Mouse (Mus musculus): ENCODE data around the gene Cyp17a1. TPM values are rescaled to one million over a fixed set of nuclear protein-coding genes. Genes with fewer than 3 reads are reported as not detected.

Gene Cyp17a1
- 0.12 and 0.14 TPM in 2 replicates for polyA plus RNA-seq (2012; rRNA removed)

DNA sequence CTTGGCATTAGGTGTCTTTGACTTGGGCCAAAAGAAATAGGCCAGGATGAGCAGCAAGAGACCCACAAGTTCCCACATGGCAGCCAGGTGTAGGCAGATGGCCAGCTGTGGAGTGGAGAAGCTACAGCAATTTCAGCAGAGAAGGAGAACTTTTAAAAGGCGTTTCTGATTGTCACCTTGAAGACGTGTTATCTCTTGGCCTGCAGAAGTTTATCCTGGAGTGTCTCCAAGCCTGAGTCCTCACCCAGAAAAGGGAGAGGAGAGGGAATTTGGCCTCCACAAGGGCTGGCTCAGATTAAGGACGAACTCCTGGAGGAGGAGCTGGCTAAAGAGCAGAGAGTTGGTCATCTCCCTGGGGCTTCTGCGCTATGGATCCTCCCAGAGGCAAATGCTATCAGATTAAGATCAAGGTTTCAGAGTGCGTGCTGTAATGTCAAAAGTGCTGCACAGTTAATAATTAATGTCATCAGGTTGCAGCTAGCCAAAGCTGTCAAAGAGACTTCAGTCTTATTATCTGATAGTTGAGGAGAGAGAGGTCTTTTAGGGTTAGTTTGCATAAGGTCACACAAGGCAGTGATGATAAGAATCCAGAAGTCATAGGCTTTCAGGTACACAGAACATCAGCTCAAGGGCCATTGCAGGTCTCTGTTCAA, at the start of gene Cyp17a1:
Gene Cyp17a1, minus strand, starts transcription at position 407 of the 653 bp plus-strand sequence.
- H3K27ac ChIP-seq (ENCODE audit: insufficient read depth, low read length), result no peak within 1 kb of the TSS
- 71% methylated on average over 5 of the region's 5 CpGs for WGBS
- H3K4me1 ChIP-seq (ENCODE audit: control insufficient read depth, insufficient read depth, insufficient read length), result no peaks in the 10 kb centered on the region
- TF ChIP-seq POLR2A (IDR thresholded peaks at IDR 0.05; ENCODE audit: low read depth, low read length) (no peak), CTCF (IDR thresholded peaks at IDR 0.05; ENCODE audit: extremely low read depth, insufficient read depth, insufficient read length, insufficient replicate concordance) (no peak)
- no peaks in the 10 kb centered on the region for H3K27me3 ChIP-seq (ENCODE audit: control insufficient read depth, insufficient read depth, low read length)
- H3K36me3 ChIP-seq (ENCODE audit: control insufficient read depth, insufficient read depth, low read length), result no peaks in the 10 kb centered on the region
- no peak for DNase-seq (ENCODE audit: low read depth in 1 of 2, low spot score in 2 of 2)
- H3K4me3 ChIP-seq (ENCODE audit: extremely low read depth, insufficient read depth, insufficient read length), result no peak within 1 kb of the TSS

GRCm38 (mm10) chr19:46718150-46718549, 45.2 kb upstream of the Cyp17a1 start:
- H3K4me3 ChIP-seq (ENCODE audit: extremely low read depth, insufficient read depth, insufficient read length), result no peak overlapping the region
- H3K4me1 ChIP-seq (ENCODE audit: control insufficient read depth, insufficient read depth, insufficient read length), result no peaks in the 10 kb centered on the region
- H3K27ac ChIP-seq (ENCODE audit: insufficient read depth, low read length), result no peak overlapping the region
- no peak for DNase-seq (ENCODE audit: low read depth in 1 of 2, low spot score in 2 of 2)
- peaks cover 3% of the 10 kb centered on the region; the same call in 1 of the 2 replicates for H3K36me3 ChIP-seq (ENCODE audit: control insufficient read depth, insufficient read depth, low read length)
- H3K27me3 ChIP-seq (ENCODE audit: control insufficient read depth, insufficient read depth, low read length), result no peaks in the 10 kb centered on the region
- TF ChIP-seq CTCF (IDR thresholded peaks at IDR 0.05; ENCODE audit: extremely low read depth, insufficient read depth, insufficient read length, insufficient replicate concordance) (no peak), POLR2A (IDR thresholded peaks at IDR 0.05; ENCODE audit: low read depth, low read length) (no peak)
- 62% methylated on average over 4 of the region's 4 CpGs for WGBS

DNA sequence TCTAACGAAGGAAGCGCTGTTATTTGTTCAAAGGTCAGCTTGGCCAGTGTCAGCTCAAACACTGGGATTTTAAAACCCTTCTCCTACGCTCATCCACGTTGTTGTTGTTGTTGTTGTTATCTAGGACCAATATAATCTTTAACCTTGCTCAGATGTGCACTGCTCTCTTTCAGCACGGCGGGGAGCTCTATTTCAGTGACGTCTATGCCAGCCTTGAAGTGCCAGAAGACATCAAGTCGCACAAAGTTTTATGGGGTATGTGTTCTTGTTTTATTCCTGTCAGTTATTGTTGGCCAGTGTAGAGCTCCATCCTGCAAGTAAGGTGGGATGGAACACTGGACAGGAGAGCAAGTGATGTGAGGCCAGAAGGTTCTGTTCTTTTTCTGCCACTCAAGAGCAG, 42.0 kb upstream of the Cyp17a1 start:
- H3K4me3 ChIP-seq (ENCODE audit: extremely low read depth, insufficient read depth, insufficient read length), result no peak overlapping the region
- no peak overlapping the region for H3K27ac ChIP-seq (ENCODE audit: insufficient read depth, low read length)
- whole genome bisulfite sequencing, result 89% methylated on average over 8 of the region's 8 CpGs
- no peak for DNase-seq (ENCODE audit: low read depth in 1 of 2, low spot score in 2 of 2)
- no peaks in the 10 kb centered on the region for H3K27me3 ChIP-seq (ENCODE audit: control insufficient read depth, insufficient read depth, low read length)
- TF ChIP-seq CTCF (IDR thresholded peaks at IDR 0.05; ENCODE audit: extremely low read depth, insufficient read depth, insufficient read length, insufficient replicate concordance) (no peak), POLR2A (IDR thresholded peaks at IDR 0.05; ENCODE audit: low read depth, low read length) (no peak)
- peaks cover 2% of the 10 kb centered on the region; the same call in 1 of the 2 replicates for H3K36me3 ChIP-seq (ENCODE audit: control insufficient read depth, insufficient read depth, low read length)
- no peaks in the 10 kb centered on the region for H3K4me1 ChIP-seq (ENCODE audit: control insufficient read depth, insufficient read depth, insufficient read length)

DNA sequence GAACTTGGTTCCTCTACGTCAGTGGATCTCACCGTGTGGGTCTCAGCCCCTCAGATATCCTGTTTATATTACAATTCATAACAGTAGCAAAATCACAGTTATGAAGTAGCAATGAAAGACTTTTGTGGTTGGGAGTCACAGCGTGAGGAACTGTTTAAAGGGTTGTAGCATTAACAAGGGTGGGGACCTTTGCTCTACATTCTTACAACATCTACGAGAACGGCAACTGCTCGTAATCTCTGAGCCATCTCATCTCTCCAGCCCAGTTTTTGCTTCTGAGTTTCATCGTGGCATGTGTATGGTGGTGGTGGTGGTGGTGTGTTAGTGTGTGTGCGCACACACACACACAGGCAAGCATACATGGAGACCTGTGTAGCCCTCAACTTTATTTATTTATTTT, 41.3 kb upstream of the Cyp17a1 start:
- 92% methylated on average over 8 of the region's 8 CpGs for WGBS
- H3K27ac ChIP-seq (ENCODE audit: insufficient read depth, low read length), result no peak overlapping the region
- DNase-seq (ENCODE audit: low read depth in 1 of 2, low spot score in 2 of 2), result no peak
- H3K4me3 ChIP-seq (ENCODE audit: extremely low read depth, insufficient read depth, insufficient read length), result no peak overlapping the region
- peaks cover 2% of the 10 kb centered on the region; the same call in 1 of the 2 replicates for H3K36me3 ChIP-seq (ENCODE audit: control insufficient read depth, insufficient read depth, low read length)
- no peak for TF ChIP-seq POLR2A (IDR thresholded peaks at IDR 0.05; ENCODE audit: low read depth, low read length)
- TF ChIP-seq CTCF (IDR thresholded peaks at IDR 0.05; ENCODE audit: extremely low read depth, insufficient read depth, insufficient read length, insufficient replicate concordance), result no peak
- H3K4me1 ChIP-seq (ENCODE audit: control insufficient read depth, insufficient read depth, insufficient read length), result no peaks in the 10 kb centered on the region
- H3K27me3 ChIP-seq (ENCODE audit: control insufficient read depth, insufficient read depth, low read length), result no peaks in the 10 kb centered on the region

DNA sequence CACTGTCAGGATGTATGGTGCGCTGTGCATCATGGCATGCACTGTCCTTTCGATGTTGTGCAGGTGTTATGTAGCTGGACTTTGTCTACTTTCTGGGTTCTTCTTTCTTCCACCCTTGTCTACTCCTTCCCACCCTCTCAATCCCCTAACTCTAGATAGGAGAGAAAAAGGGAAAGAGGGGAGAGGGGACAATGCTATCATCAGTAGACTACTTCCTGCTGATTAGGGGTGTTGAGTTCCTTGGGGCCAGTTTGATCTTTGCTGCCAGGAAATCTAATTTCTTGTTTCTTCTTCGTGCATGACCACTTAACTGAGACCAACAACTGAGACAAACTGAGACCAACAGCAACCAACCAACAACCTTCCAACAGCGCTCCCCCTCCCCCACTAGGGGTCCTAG, 37.6 kb upstream of the Cyp17a1 start:
- Histone ChIP-seq H3K4me3 (ENCODE audit: extremely low read depth, insufficient read depth, insufficient read length) (no peak overlapping the region), H3K27me3 (ENCODE audit: control insufficient read depth, insufficient read depth, low read length) (no peaks in the 10 kb centered on the region), H3K4me1 (ENCODE audit: control insufficient read depth, insufficient read depth, insufficient read length) (peaks cover 6% of the 10 kb centered on the region; the same call in 1 of the 2 replicates), H3K27ac (ENCODE audit: insufficient read depth, low read length) (no peak overlapping the region), H3K36me3 (ENCODE audit: control insufficient read depth, insufficient read depth, low read length) (no peaks in the 10 kb centered on the region; the same call in 1 of the 2 replicates)
- DNase-seq (ENCODE audit: low read depth in 1 of 2, low spot score in 2 of 2), result no peak
- TF ChIP-seq CTCF (IDR thresholded peaks at IDR 0.05; ENCODE audit: extremely low read depth, insufficient read depth, insufficient read length, insufficient replicate concordance) (no peak), POLR2A (IDR thresholded peaks at IDR 0.05; ENCODE audit: low read depth, low read length) (no peak)
- 82% methylated on average over 4 of the region's 4 CpGs for WGBS

DNA sequence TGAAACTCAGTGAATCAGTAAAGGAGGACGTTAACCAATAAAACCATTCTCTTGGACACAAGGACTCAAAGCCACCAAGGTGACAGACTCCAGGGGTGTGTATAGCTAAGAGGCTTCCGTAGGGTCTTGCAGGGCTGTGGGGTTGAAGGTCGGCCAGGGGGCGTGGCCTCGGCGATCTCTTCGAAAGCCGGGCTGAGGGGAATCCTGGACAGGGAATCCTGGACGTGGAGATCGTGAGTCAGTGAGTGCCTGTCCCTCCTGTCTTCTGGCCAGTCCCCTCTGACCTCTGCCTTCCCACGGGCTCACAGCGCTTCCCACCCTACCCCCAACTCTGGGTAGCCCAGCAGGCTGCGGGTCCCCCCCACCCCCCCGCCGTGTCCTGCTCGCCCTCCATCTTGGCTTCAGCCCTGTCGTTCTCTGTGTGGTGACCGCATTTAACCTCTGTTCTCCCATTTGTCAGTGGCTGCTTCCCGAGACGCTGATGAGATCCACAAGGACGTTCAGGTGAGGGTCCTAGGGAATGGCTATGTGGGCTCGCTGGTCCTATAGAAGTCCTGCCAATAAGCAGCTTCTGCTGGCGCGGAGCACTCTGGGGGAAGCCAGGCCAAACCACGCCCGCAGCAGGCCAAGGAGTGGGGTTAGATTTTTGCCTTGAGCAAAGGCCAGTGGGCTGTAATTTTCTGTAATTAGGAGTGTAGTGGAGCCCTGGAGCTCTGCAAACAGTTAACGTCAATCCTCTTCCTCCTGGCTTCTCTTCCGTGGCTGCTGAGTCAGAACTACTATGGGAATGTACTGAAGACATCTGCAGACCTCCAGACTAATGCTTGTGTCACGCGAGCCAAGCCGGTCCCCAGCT, 34.6 kb upstream of the Cyp17a1 start, which contains the start of gene As3mt:
Gene As3mt, plus strand, starts transcription at position 163 of the 856 bp plus-strand sequence.
- Histone ChIP-seq H3K27ac (ENCODE audit: insufficient read depth, low read length) (peak within 1 kb of the TSS; percentile 28), H3K27me3 (ENCODE audit: control insufficient read depth, insufficient read depth, low read length) (no peaks in the 10 kb centered on the region), H3K4me1 (ENCODE audit: control insufficient read depth, insufficient read depth, insufficient read length) (peaks cover 6% of the 10 kb centered on the region; the same call in 1 of the 2 replicates), H3K36me3 (ENCODE audit: control insufficient read depth, insufficient read depth, low read length) (no peaks in the 10 kb centered on the region), H3K4me3 (ENCODE audit: extremely low read depth, insufficient read depth, insufficient read length) (peak within 1 kb of the TSS; percentile 70)
- TF ChIP-seq CTCF (IDR thresholded peaks at IDR 0.05; ENCODE audit: extremely low read depth, insufficient read depth, insufficient read length, insufficient replicate concordance) (no peak), POLR2A (IDR thresholded peaks at IDR 0.05; ENCODE audit: low read depth, low read length) (no peak)
- DNase-seq (ENCODE audit: low read depth in 1 of 2, low spot score in 2 of 2), result peak in 1 of 2 experiments; percentile 67
- 9% methylated on average over 31 of the region's 31 CpGs for WGBS
